Mouse (Mus musculus) splenic B cell, adult 2 months (primary cell): ENCODE measurements around the gene Zfp853.
A peak's percentile ranks its signal among the peaks of the same experiment; 100 is the strongest.

Experiments used
- DNase-seq: peaks from one replicate; pipeline ENCODE4 v3.0.0-alpha.2; 2011; ENCODE audit warnings: low read depth, low spot score
- H3K27me3 ChIP-seq: 2 replicates; pipeline ENCODE4 v1.6.1; 2012; ENCODE audit warnings: mild to moderate bottlenecking, low read length, moderate library complexity, mixed read lengths; ENCODE audit not compliant: control insufficient read depth, poor library complexity, insufficient read depth, severe bottlenecking
- H3K36me3 ChIP-seq: 2 replicates; pipeline ENCODE4 v1.6.1; 2012; ENCODE audit warnings: mild to moderate bottlenecking, low read length, moderate library complexity, mixed read lengths; ENCODE audit not compliant: control insufficient read depth, poor library complexity, insufficient read depth, severe bottlenecking

Gene Zfp853

DNA sequence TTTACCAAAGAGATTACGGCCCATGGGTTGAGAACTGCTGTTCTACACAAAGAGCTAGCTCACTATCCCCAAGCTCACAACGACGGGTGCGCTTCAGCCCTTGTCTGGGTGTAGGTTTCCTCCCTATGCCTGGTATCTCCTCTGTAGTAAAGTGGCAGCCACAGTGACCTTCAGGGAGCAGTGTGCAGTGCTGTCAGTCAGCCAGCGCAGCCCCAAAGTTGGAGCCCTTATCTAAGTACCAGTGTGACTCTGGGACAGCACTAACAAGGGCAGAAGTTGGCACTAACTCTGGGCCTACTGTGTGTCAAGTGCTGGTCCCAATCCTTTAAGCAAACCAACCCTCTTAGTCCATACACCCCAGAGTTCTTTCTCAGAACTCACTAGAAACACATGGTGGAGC lies 15.4 kb upstream of the Zfp853 start:
- Histone ChIP-seq H3K27me3 (no peaks in the 10 kb centered on the region), H3K36me3 (peaks cover 17% of the 10 kb centered on the region)
- DNase-seq, result no peak

DNA sequence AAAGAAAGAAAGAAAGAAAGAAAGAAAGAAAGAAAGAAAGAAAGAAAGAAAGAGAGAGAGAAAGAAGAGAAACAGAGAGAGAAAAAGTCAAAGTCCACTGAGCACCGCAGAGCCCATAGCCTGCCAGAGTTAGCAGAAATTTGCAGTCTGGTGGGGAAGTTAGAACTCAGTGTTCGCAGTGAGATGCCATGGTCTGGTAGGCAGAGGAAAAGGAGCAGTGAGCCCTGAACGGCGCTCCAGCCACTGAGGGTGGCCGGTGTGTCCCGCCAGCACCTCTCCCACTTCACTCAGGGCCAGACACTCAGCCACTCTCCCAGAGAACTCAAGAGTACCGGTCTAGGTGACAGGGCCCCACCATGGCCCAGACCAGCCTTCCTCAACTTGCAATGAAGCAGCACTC lies 10.8 kb upstream of the Zfp853 start:
- no peak for DNase-seq
- H3K27me3 ChIP-seq, result no peaks in the 10 kb centered on the region
- H3K36me3 ChIP-seq, result peaks cover 8% of the 10 kb centered on the region

DNA sequence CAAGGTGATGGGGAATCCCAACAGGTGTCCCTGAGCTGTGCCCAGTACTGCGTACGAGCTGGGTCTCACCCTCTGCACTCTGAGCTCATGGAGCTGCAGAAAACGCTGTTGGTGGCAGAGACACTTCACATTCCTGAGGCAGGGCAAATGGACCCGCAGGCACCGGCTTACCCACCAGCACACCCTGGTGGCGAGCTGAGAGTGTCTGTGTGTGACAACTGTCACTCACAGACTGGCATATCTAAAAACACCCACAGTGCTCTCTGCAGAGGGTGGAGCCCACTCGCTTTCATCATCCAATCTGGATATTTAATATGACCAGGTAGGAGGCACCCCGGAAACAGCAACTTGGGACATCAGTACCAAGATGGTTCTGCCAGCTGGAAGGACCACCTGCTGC lies 7.9 kb upstream of the Zfp853 start:
- no peak for DNase-seq
- H3K36me3 ChIP-seq, result no peaks in the 10 kb centered on the region
- no peaks in the 10 kb centered on the region for H3K27me3 ChIP-seq

DNA sequence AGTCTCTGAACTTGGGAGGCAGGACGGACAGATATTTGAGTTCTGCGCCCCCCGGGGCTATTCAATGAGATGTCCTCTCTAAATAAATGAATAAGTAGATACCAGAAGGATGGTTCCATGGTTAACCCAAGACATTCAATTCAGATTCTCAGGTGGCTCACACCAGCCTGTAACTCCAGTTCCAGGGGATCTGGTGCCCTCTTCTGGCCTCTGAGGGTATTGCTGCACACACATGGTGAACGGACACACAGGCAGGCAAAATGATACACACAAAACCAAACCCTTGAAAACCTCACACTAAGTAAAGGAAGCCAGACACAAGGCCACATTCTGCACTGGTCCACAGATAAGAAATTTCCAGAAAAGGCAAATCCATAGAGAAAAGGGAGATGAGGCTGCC lies 6.3 kb upstream of the Zfp853 start:
- Histone ChIP-seq H3K27me3 (no peaks in the 10 kb centered on the region), H3K36me3 (no peaks in the 10 kb centered on the region)
- DNase-seq, result peak; percentile 60

DNA sequence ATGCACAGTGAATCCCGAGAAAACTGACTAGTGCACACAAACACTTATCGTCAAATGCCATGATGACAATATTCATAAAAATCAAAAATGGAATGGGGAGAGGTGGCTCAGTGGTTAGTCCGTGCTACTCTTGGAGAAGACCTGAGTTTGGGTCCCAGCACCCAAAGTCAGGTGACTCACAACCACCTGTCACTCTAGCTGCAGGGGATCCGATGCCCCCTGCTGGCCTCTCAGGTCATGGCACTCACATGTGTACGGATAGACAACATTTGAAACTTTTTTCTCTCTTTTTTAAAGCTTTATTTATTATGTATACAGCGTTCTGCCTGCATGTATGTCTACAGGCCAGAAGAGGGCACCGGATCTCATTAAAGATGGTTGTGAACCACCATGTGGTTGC lies 5.0 kb upstream of the Zfp853 start:
- H3K27me3 ChIP-seq, result no peaks in the 10 kb centered on the region
- DNase-seq, result peak; percentile 29
- H3K36me3 ChIP-seq, result no peaks in the 10 kb centered on the region

DNA sequence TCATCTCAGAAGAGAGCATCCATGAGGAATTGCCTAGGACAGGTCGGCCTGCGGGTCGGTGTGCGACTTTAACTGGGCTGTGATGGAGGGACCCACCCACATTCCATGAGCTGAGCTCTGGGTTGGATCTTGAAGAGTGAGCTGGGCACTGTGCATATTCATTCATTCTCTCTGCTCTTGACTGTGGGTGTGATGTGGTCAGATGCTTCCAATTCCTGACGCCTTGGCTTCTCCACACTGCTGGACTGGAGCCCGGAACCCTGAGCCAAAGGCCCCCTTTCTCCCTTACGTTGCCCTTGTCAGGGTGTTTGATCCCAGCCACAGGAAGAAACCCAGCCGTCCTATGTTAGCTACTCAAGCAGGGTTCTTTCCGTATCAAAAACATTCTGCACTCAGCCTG lies 4.6 kb upstream of the Zfp853 start:
- DNase-seq, result no peak
- H3K27me3 ChIP-seq, result no peaks in the 10 kb centered on the region

DNA sequence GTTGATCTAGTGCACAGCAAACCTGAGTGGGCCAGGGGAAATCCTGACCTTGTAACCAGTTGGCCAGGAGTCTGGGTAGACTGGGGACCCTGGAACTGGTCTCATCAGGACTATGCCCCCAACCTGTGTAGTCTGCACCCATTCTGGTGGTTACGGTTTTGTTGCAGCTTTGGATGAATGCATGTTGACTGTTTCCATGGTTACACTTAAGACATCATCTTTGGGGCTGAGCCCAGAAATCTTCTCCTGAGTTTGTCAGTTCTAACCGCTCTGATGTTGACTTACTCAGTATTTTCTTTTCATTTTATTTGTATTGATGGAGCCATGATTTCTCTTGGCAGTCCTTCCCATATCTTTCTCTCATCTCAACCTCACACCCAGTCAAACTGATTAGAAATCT lies 1.9 kb upstream of the Zfp853 start:
- DNase-seq, result no peak
- Histone ChIP-seq H3K27me3 (no peaks in the 10 kb centered on the region), H3K36me3 (no peaks in the 10 kb centered on the region)

More for the DNA sequence above, 4.6 kb upstream of the Zfp853 start:
- no peaks in the 10 kb centered on the region for H3K36me3 ChIP-seq

DNA sequence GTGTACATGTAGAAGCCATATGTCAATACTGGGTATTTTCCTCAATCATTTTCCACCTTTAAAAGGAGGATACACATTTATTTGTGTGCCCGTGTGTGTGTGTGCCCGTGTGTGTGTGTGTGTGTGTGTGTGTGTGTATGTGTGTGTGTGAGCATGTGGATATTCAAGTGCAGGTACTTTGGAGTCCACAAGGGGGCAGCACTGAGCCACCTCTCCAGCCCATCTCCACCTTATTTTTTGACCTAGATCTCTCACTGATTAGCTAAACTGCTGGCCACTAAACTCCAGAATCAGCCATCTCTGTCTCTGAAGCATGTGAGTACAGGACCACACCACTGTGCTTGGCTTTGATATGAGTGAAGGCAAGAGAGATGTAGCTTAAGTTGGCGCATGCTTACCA lies 1.4 kb upstream of the Zfp853 start:
- peak; percentile 35 for DNase-seq
- H3K27me3 ChIP-seq, result no peaks in the 10 kb centered on the region
- H3K36me3 ChIP-seq, result no peaks in the 10 kb centered on the region

DNA sequence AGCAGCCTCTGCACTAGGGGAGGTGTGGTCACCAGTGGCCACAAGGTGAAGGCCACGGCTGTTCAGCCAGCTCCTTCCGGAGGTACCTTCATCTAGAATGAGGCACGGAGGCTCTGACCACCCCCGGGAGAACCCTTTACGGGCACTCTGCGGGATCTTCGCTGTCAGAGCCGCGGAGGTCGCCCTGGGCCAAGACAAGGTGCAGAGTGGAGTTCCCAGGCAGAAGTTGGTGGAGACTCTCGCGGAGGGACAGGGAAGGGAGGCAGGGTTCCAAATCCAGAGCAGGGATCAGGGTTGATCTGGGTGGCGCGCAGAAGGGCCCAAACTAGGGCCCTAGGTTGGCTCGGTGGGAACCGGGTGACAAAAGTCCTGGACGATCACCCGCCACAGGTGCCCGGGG lies 544 bp downstream of the Zfp853 start:
- 0 out of 2 replicates have a peak, but pooled peaks cover 2% of the 10 kb centered on the region for H3K27me3 ChIP-seq
- no peak for DNase-seq
- no peaks in the 10 kb centered on the region for H3K36me3 ChIP-seq

DNA sequence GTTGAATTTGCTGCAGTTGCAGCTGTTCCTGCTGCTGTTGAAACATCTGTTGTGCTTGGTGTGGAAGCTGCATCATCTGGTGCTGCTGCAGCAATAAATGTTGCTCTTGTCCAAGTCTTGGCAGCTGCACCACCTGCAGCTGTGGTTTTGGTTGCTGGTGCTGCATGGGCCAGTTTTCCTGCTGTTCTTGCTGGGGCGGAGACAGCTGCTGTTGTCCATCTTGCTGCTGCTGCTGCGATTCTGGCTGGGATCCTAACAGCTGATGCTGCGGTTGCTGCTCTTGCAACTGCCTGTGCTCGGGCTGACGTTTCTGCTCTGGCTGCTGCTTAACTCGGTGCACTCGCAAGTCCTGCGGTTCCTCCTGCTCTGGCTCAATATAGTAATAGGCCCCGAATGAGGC lies 4.1 kb downstream of the Zfp853 start:
- Histone ChIP-seq H3K27me3 (0 out of 2 replicates have a peak, but pooled peaks cover 2% of the 10 kb centered on the region), H3K36me3 (no peaks in the 10 kb centered on the region)
- DNase-seq, result no peak

DNA sequence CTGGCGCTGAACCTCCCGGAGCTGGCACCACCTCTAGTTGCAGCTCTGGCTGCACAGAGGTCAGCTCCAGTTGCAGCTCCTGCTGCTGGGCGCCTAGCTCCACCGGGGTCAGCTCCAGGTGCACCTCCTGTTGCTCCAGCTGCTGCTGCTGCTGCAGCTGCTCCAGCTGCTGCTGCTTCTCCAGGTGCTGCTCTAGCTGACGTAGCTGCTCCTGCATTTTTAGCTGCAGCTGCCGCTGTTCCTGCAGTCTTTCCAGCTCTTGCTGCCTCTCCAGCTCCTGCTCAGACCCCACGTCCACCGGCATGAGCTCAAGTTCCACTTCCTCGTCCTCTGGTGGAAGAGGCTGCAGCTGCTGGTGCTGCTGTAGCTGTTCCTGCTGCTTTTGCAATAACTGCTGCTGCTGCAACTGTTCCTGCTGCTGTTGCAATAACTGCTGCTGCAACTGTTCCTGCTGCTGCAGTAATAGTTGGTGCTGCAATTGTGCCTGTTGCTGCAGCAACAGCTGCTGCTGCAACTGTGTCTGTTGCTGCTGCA lies 5.0 kb downstream of the Zfp853 start:
- no peak for DNase-seq
- Histone ChIP-seq H3K27me3 (0 out of 2 replicates have a peak, but pooled peaks cover 2% of the 10 kb centered on the region), H3K36me3 (no peaks in the 10 kb centered on the region)

DNA sequence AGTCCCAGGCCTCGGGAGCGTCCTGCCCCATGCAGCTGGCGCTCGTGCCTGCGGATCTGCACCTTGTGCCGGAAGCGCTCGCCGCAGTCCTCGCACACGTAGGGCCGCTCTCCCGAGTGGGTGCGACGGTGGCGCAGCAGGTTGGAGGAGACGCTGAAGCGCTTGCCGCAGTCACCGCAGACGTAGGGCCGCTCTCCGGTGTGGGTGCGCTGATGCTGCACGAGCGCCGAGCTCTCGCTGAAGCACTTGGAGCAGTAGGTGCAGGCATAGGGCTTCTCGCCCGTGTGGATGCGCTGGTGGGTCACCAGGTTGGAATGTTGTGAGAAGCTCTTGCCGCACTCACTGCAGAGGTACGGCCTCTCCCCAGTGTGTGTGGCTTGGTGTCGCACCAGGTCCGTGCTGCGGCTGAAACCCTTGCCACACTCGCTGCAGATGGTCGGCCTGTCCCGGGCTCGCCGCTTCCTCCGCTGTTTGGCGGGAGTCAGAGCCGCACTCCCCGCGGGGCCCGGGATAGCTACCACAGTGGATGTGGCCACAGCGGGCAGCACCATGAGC lies 5.6 kb downstream of the Zfp853 start:
- 0 out of 2 replicates have a peak, but pooled peaks cover 2% of the 10 kb centered on the region for H3K27me3 ChIP-seq
- no peaks in the 10 kb centered on the region for H3K36me3 ChIP-seq
- no peak for DNase-seq

DNA sequence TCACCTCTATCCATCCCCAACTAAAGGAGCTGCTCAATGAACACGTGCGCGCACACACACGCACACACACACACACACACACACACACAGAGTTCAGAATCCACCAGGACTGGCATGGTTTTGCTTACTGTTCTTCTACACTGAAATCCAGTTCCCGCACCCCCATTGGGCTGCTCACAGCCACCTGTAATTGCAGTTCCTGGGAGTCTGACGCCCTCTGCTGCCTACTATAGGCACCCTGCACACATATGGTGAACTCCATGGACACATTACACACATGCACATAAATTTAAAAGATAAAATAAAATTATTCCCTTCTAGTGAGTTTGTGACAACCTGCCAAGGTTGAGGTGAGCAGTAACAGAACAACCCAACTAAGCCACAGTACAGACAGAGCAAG lies 8.7 kb downstream of the Zfp853 start:
- Histone ChIP-seq H3K27me3 (0 out of 2 replicates have a peak, but pooled peaks cover 2% of the 10 kb centered on the region), H3K36me3 (no peaks in the 10 kb centered on the region)
- peak; percentile 29 for DNase-seq

DNA sequence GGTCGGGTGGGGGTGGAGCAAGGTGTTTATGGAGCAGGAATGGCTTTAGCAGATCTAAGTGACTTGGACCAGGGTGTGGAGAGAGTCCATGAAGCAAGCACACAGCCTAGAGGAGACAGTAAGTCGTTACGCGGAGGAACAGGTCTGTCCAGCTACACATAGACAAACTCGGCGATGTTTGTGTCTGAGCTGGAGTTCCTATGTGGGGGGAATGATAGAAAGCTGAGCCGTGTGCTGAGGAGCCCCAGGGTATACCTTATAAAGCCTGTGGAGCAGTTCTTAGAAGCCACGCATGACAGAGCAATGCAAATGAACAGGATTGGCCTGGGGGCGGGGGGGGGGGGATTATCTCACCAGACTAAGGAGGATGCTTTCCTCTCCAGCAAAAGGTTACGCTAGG lies 14.2 kb downstream of the Zfp853 start:
- H3K36me3 ChIP-seq, result no peaks in the 10 kb centered on the region
- H3K27me3 ChIP-seq, result no peaks in the 10 kb centered on the region
- DNase-seq, result no peak

DNA sequence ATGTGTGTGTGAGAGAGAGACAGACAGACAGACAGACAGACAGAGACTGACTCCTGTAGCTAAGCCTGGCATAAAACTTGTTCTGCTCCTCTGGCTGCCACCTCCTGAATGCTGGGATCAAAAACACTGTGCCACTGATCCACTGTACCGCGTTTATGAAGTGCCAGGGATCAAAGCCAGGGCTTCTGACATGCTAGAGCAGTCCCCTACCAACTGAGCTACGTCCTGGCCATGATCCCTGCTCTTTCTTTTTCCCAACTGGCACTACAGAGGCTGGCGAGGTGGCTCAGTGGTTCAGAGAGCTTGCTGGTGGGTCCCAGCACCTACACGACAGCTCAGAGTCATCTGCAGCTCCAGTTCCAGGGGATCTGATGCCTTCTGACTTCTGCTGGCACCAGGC lies 17.7 kb downstream of the Zfp853 start:
- no peaks in the 10 kb centered on the region for H3K36me3 ChIP-seq
- DNase-seq, result no peak
- no peaks in the 10 kb centered on the region for H3K27me3 ChIP-seq
